Mouse (Mus musculus) brown adipose tissue, adult 24 weeks (tissue): ENCODE measurements around the gene Dnajc14. TPM values are rescaled to one million over a fixed set of nuclear protein-coding genes. Genes with fewer than 3 reads are reported as not detected.

Experiments used
- H3K27ac ChIP-seq: fragments of 200-500 bp; replicated peaks from 2 replicates; pipeline ENCODE4 v1.5.1; 2012; ENCODE audit warnings: low read depth, mild to moderate bottlenecking, low read length
- H3K4me1 ChIP-seq: fragments of 200-500 bp; 2 replicates; pipeline ENCODE4 v1.6.1; 2012; ENCODE audit warnings: low read length, mixed read lengths; ENCODE audit not compliant: control insufficient read depth, insufficient read depth, insufficient read length
- H3K4me3 ChIP-seq: fragments of 200-500 bp; 2 replicates; pipeline ENCODE4 v1.5.1; 2012; ENCODE audit warnings: low read depth, mild to moderate bottlenecking, low read length, moderate library complexity; ENCODE audit not compliant: insufficient read depth
- polyA plus RNA-seq: library from polyadenylated mRNA; stranded (reverse); fragments of >200 nt; gene quantifications from 2 replicates; pipeline ENCODE4 v1.2.4, GENCODE M21; 2012; ENCODE audit not compliant: missing spikeins, insufficient read depth, insufficient read length

The Dnajc14 gene
- 29.6 and 38.8 TPM in 2 replicates for polyA plus RNA-seq

DNA sequence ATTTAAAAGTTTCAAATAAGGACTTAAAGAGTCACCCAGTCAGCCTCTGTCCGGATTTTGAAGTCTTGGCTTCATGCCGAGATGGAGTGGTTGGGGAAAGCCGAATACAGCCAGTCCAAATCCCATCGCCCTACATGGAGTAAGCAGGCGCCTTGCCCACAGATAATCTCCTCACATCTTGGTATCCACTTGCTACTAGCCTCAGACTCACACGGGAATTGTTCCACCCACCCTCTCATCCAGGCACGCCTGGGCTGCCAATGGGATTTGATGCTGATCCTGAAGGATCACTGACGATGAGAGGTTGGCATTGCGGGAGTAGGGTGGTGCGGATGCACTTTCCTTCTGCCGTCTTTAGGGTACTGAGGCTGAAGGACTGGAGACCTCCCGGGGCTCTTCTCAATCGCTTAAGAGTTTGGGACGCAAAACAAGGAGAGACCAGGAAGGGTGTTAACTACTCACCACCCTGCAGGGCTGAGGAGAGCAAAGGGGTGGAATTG is at the start of gene Dnajc14:
TSS of gene Dnajc14 (plus strand) at position 292 of the 500 bp plus-strand sequence.
- Histone ChIP-seq H3K27ac (peak within 1 kb of the TSS; percentile 96), H3K4me3 (peak within 1 kb of the TSS; percentile 92), H3K4me1 (peaks cover 14% of the 10 kb centered on the region)

- Histone ChIP-seq H3K4me3 (no peak overlapping the region), H3K27ac (no peak overlapping the region), H3K4me1 (0 out of 2 replicates have a peak, but pooled peaks cover 2% of the 10 kb centered on the region)
Measured at GRCm38 (mm10) chr10:128772895-128773294, 31.0 kb upstream of the Dnajc14 start.

GRCm38 (mm10) chr10:128773685-128774084 is 30.2 kb upstream of the Dnajc14 start:
- Histone ChIP-seq H3K4me3 (no peak overlapping the region), H3K27ac (no peak overlapping the region), H3K4me1 (peaks cover 7% of the 10 kb centered on the region; the same call in 1 of the 2 replicates)

GRCm38 (mm10) chr10:128778441-128778840 is 25.4 kb upstream of the Dnajc14 start:
- no peak overlapping the region for H3K4me3 ChIP-seq
- peaks cover 10% of the 10 kb centered on the region; the same call in 1 of the 2 replicates for H3K4me1 ChIP-seq
- peak overlapping the region; percentile 99 for H3K27ac ChIP-seq

DNA sequence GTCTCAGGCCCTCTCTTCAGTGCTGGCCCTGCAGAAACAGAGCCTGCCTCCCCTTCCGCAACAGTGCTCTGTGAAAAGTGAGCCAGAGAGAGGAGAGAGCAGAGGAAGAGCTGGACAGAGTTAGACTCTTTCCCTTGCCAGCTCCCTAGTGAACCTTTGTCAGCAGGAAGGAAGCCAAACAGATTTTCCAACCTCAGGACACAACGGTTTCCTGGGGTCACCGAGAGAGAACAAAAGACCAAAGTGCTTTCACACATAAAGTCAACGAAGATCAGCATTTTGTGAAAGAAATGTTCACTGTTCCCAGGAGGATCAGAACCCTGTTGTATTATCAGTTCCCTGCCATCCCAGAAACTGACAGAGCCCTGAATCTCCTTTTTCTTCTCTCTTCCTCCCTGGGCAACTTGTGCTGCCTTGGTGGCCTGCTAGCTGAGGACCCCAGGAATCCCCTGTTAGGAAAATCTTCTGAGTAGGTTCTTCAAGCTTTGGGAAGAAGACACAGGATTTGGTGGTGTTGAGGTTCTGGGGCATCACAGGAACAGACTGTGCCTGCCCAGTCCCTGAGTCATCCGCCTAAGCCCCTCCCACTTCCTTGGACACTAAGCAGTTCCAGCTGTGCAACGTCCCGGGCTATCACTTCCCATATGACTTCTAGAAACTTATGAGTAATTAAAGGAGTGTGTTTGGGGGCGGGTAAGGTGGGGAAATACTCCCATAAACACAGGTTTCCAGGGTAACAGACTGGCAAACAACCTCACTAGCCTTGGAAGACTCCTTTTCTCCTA is 24.7 kb upstream of the Dnajc14 start:
- Histone ChIP-seq H3K4me1 (peaks cover 10% of the 10 kb centered on the region; the same call in 1 of the 2 replicates), H3K27ac (peak overlapping the region; percentile 99), H3K4me3 (peak overlapping the region; percentile 24)

- H3K4me1 ChIP-seq, result peaks cover 10% of the 10 kb centered on the region; the same call in 1 of the 2 replicates
- H3K27ac ChIP-seq, result peak overlapping the region; percentile 53; the same call in 1 of the 2 replicates
- H3K4me3 ChIP-seq, result no peak overlapping the region
Measured at GRCm38 (mm10) chr10:128780200-128780599, 23.7 kb upstream of the Dnajc14 start.

- peak within 1 kb of the TSS; percentile 65 for H3K4me3 ChIP-seq
Measured at GRCm38 (mm10) chr10:128790398-128791124, 13.3 kb upstream of the Dnajc14 start, which contains the start of gene Mmp19. Mmp19 (plus strand) TSS chr10:128790910.

DNA sequence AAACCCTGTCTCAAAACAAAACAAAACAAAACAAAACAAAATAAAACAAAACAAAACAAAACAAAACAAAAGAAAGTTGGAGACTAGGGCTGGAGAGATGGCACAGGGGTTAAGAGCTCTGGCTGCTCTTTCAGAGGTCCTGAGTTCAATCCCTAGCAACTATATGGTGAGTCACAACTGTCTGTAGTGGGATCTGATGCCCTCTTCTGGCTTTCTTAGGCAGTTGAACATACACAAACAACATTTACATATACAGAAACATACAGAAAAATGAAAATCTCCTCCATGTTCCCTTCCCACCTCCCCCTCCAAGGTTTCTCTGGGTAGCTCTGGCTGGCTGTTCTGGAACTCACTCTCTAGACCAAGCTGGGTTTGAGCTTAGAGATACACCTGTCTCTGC is 11.8 kb upstream of the Dnajc14 start:
- Histone ChIP-seq H3K27ac (no peak overlapping the region), H3K4me1 (0 out of 2 replicates have a peak, but pooled peaks cover 3% of the 10 kb centered on the region), H3K4me3 (no peak overlapping the region)

More at GRCm38 (mm10) chr10:128790398-128791124, 13.3 kb upstream of the Dnajc14 start, which contains the start of gene Mmp19:
- 0 out of 2 replicates have a peak, but pooled peaks cover 3% of the 10 kb centered on the region for H3K4me1 ChIP-seq
- H3K27ac ChIP-seq, result peak within 1 kb of the TSS; percentile 81

- 0 out of 2 replicates have a peak, but pooled peaks cover 3% of the 10 kb centered on the region for H3K4me1 ChIP-seq
Measured at GRCm38 (mm10) chr10:128793258-128793657, 10.6 kb upstream of the Dnajc14 start.

DNA sequence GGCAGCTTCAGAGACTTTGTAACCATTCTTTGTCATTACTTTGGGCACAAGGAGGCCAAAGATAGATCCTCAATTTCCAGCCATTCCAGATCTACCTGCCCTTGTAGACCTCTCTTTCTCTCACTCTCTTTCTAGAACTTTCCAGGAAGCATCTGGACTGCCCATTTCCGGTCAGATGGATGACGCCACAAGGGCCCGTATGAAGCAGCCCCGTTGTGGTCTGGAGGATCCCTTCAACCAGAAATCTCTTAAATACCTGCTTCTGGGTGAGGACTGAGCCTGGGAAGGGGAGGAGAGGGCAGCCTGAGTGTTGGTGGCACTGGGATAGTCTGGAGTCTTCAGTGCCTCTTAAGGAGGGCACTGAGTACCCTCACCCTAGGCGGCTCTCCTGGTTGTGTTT is 9.5 kb upstream of the Dnajc14 start:
- no peak overlapping the region for H3K4me3 ChIP-seq
- 0 out of 2 replicates have a peak, but pooled peaks cover 3% of the 10 kb centered on the region for H3K4me1 ChIP-seq
- H3K27ac ChIP-seq, result no peak overlapping the region

More at GRCm38 (mm10) chr10:128793258-128793657, 10.6 kb upstream of the Dnajc14 start:
- no peak overlapping the region for H3K4me3 ChIP-seq
- no peak overlapping the region for H3K27ac ChIP-seq

DNA sequence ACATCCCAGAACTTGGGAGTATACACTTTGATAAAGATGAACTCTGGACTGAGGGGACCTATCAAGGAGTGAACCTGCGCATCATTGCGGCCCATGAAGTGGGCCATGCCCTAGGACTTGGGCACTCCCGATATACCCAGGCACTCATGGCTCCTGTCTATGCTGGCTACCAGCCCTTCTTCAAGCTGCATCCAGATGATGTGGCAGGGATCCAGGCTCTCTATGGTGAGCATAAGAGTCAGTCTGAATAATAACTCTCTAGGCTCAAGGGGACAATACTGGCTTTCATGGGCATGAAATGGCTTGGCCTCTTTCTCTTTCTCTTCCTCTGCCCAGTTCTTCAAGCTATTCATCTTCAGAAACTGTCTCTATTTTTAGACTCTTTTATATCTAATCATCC is 8.3 kb upstream of the Dnajc14 start:
- Histone ChIP-seq H3K4me3 (no peak overlapping the region), H3K4me1 (0 out of 2 replicates have a peak, but pooled peaks cover under 1% of the 10 kb centered on the region), H3K27ac (no peak overlapping the region)

GRCm38 (mm10) chr10:128798676-128799075 is 5.2 kb upstream of the Dnajc14 start:
- no peak overlapping the region for H3K27ac ChIP-seq
- no peaks in the 10 kb centered on the region for H3K4me1 ChIP-seq
- no peak overlapping the region for H3K4me3 ChIP-seq

- Histone ChIP-seq H3K27ac (no peak overlapping the region), H3K4me3 (no peak overlapping the region), H3K4me1 (peaks cover 8% of the 10 kb centered on the region)
Measured at GRCm38 (mm10) chr10:128801981-128802495, 1.8 kb upstream of the Dnajc14 start.

- H3K4me1 ChIP-seq, result peaks cover 10% of the 10 kb centered on the region
- H3K27ac ChIP-seq, result no peak overlapping the region
- H3K4me3 ChIP-seq, result peak overlapping the region; percentile 92; the same call in 1 of the 2 replicates
Measured at GRCm38 (mm10) chr10:128802956-128803355, 906 bp upstream of the Dnajc14 start.
